Mouse (Mus musculus) C3H10T1/2 (cell line): ENCODE results near the gene Arhgap44. TPM values are rescaled to one million over a fixed set of nuclear protein-coding genes. Genes with fewer than 3 reads are reported as not detected.

Source experiments
- polyA plus RNA-seq, 2 experiments: library from polyadenylated mRNA; unstranded; fragments of >200 nt; fragmentation: generic; extraction: Trizol; gene quantifications; one replicate each; pipeline ENCODE4 v1.2.1; 2012; ENCODE audit warnings: missing spikeins in 2 of 2

Arhgap44 gene
- polyA plus RNA-seq: 1 to 10 TPM in 1 of 2 experiments, under 1 TPM in 1; 0.23 to 1.2 TPM

DNA sequence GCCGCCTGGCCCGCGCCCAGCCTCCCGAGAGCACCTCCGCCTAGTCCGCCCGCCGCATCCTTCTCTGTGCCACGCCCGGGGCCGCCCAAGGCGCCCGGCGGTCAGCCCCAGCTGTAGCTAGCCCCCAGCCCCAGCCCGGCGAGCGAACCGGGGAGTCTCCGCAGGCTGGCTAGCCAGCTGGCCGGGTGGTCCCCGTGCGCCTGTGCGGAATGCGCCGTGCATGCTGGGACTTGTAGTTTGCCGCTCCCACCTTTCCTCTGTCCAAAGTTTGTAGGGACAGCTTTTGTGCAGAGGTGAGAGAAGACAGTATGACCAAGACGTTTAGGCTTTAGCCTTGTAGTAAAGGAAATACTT lies at the start of gene Arhgap44:
TSS of gene Arhgap44 (minus strand) at position 195 of the 354 bp plus-strand sequence.

DNA sequence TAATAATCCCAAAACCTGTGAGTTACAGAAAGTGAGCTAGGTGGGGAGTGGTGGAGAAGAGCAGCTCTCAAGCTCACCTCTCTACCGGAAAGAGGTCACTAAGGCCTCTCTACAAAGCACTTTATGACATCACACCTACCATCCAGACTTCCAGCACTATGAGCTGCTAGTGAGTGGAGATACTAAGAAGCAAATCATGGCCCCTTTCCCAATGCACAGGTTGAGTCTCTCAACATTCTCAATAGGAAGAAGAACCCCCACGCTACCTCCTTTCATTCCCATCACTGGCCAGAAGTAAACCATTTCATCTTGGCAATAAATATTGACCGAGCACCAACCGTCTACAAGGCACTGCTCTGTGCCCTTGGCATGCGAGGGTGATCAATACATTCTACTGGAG lies 3.0 kb downstream of the Arhgap44 start, which contains the start of gene 1700086D15Rik:
TSS of gene 1700086D15Rik (minus strand) at position 101 of the 400 bp plus-strand sequence.

DNA sequence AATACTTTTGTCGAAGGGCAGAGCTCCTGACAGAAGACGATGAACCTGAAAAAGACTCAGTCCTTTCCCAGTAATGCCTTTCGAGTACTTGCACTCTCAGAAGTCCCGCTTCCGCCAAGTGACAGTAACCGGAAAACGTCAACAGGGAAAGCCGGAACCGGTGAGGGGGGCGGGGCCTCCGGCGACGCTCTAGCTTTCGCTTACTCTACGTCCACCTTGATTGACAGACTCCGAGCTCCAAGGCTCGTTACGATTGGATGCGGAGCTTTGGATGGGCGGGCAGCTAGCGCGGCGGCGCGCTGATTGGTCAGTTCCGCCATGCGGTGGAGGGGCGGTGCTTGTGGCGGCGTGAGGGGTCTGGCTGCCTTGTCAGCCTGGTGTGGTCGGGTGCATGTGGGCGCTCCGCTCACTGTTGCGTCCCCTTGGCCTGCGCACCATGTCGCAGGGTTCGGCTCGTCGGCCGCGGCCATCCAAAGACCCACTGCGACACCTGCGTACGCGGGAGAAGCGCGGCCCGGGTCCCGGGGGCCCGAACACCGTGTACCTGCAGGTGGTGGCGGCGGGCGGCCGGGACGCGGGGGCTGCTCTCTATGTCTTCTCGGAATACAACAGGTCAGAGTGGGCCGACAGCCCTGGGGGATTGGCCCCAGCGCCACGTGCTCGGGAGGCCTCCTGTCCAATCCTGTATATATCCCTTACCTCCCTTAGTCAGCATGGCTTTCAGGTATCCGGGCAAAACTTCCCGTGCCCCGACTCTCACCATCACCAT lies 183.9 kb downstream of the Arhgap44 start, which contains the start of gene Elac2:
TSS of gene Elac2 (plus strand) at position 319 of the 769 bp plus-strand sequence.

Other genes starting within 250 kb of the Arhgap44 start
- 10 to 100 TPM; 22.7 to 23.3 TPM for gene Elac2, start 183.9 kb downstream of the Arhgap44 start, polyA plus RNA-seq
- gene 1700086D15Rik, start 3.1 kb downstream of the Arhgap44 start, polyA plus RNA-seq: not detected
- gene Myocd, start 107.0 kb upstream of the Arhgap44 start, polyA plus RNA-seq: under 1 TPM in 1 of 2 experiments, not detected in 1; 0.04 TPM